Mouse (Mus musculus) neural tube, embryonic 13.5 days (tissue): ENCODE results near the gene Gm10153. TPM values are rescaled to one million over a fixed set of nuclear protein-coding genes. Genes with fewer than 3 reads are reported as not detected.
"Not testable (repeated sequence)": the region's sequence is repeated elsewhere in the genome, so short reads cannot be mapped to it uniquely, and the experiment has no call there.

Source experiments
- ATAC-seq: fragments of 200-750 bp; cut with Nextera tagmentation; 2 replicates; pipeline ENCODE4 v1.8.0; 2017; ENCODE audit warnings: low read depth, mild to moderate bottlenecking, moderate TSS enrichment, moderate library complexity
- H3K27ac ChIP-seq: fragments of 300-500 bp; sonication (generic); replicated peaks from 2 replicates; pipeline ENCODE4 v1.5.1; 2015; ENCODE audit warnings: moderate library complexity, mild to moderate bottlenecking, inconsistent platforms
- H3K27me3 ChIP-seq: fragments of 300-500 bp; sonication (generic); 2 replicates; pipeline ENCODE4 v1.6.1; 2015; ENCODE audit warnings: mild to moderate bottlenecking, inconsistent platforms
- H3K36me3 ChIP-seq: fragments of 300-500 bp; sonication (generic); 2 replicates; pipeline ENCODE4 v1.6.1; 2015; ENCODE audit warnings: mild to moderate bottlenecking, inconsistent platforms
- H3K4me1 ChIP-seq: fragments of 300-500 bp; sonication (generic); replicated peaks from 2 replicates; pipeline ENCODE4 v1.6.1; 2015; ENCODE audit warnings: inconsistent platforms
- H3K4me2 ChIP-seq: fragments of 300-500 bp; sonication (generic); 2 replicates; pipeline ENCODE4 v1.6.1; 2015; ENCODE audit warnings: inconsistent platforms, mild to moderate bottlenecking, moderate library complexity
- H3K4me3 ChIP-seq: fragments of 300-500 bp; sonication (generic); 2 replicates; pipeline ENCODE4 v1.5.1; 2015; ENCODE audit warnings: mild to moderate bottlenecking, inconsistent platforms
- H3K9ac ChIP-seq: fragments of 300-500 bp; sonication (generic); 2 replicates; pipeline ENCODE4 v1.6.1; 2015; ENCODE audit warnings: moderate library complexity, mild to moderate bottlenecking, inconsistent platforms
- H3K9me3 ChIP-seq: fragments of 300-500 bp; sonication (generic); 2 replicates; pipeline ENCODE4 v1.6.1; 2016; ENCODE audit warnings: inconsistent platforms
- WGBS: fragments of 180-500 bp; shearing (Covaris S2); methylation state at CpG from one replicate; pipeline ENCODE4 v1.1.7; 2015; 5-methylcytosine and 5-hydroxymethylcytosine counted together
- polyA plus RNA-seq: library from polyadenylated mRNA; unstranded; fragments of >200 nt; fragmentation: Nextera tagmentation; extraction: Ambion mirVana; gene quantifications from 2 replicates; pipeline ENCODE4 v1.2.1, GENCODE M21; 2015

The Gm10153 gene
- polyA plus RNA-seq, 1 experiment from 2014 or later = not detected

- not testable (repeated sequence) for H3K4me1 ChIP-seq, H3K4me3 ChIP-seq, H3K9me3 ChIP-seq, H3K4me2 ChIP-seq, H3K27me3 ChIP-seq, H3K9ac ChIP-seq, H3K36me3 ChIP-seq, H3K27ac ChIP-seq, ATAC-seq
Measured at GRCm38 (mm10) chr7:142175905-142176304, 14.3 kb downstream of the Gm10153 start, which contains the start of gene Krtap5-2. TSS of gene Krtap5-2 (minus strand) at chr7:142176005.

GRCm38 (mm10) chr7:142169836-142170235 is 20.4 kb downstream of the Gm10153 start:
- Histone ChIP-seq H3K4me2 (no peak overlapping the region), H3K9me3 (no peaks in the 10 kb centered on the region), H3K36me3 (no peaks in the 10 kb centered on the region), H3K4me1 (no peaks in the 10 kb centered on the region), H3K9ac (no peak overlapping the region), H3K27me3 (no peaks in the 10 kb centered on the region), H3K27ac (no peak overlapping the region), H3K4me3 (no peak overlapping the region)
- WGBS = 47% methylated on average over 3 of the region's 3 CpGs
- no peak for ATAC-seq

- H3K4me2 ChIP-seq, H3K27me3 ChIP-seq, H3K9me3 ChIP-seq, H3K4me3 ChIP-seq, H3K36me3 ChIP-seq, ATAC-seq, H3K9ac ChIP-seq, H3K27ac ChIP-seq, H3K4me1 ChIP-seq: not testable (repeated sequence)
Measured at GRCm38 (mm10) chr7:142165639-142166038, 24.6 kb downstream of the Gm10153 start, which contains the start of gene Gm4553. TSS of gene Gm4553 (minus strand) at chr7:142165739.

DNA sequence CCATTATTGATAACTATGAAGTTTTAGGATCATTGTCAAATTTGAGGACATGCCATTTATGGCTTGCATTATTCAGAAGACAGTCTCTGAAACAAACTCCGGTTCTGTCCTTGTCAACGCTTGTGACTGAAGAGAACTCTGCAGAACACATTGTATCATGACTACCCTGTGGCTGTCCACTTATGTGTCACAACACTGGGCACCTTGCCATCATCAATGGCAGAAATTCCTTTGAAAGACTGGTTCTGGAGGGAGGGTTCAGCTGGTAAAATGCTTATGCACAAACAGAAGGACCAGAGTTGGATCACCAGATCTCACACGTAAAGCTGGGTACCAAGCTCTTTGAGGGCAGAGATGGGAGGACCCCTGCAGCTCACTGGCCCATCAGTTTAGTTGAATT is 30.8 kb downstream of the Gm10153 start:
- 93% methylated on average over 3 of the region's 3 CpGs for WGBS
- ATAC-seq = no peak

GRCm38 (mm10) chr7:142157013-142157412 is 33.2 kb downstream of the Gm10153 start, which contains the start of gene Gm29735:
TSS of gene Gm29735 (minus strand) at chr7:142157113.
- 49% methylated on average over 2 of the region's 2 CpGs for WGBS
- H3K9me3 ChIP-seq, H3K9ac ChIP-seq, H3K4me3 ChIP-seq, H3K27ac ChIP-seq, H3K4me1 ChIP-seq, H3K36me3 ChIP-seq, H3K4me2 ChIP-seq, ATAC-seq, H3K27me3 ChIP-seq: not testable (repeated sequence)

More for the DNA sequence above, 30.8 kb downstream of the Gm10153 start:
- Histone ChIP-seq H3K27me3 (no peaks in the 10 kb centered on the region), H3K4me3 (no peak overlapping the region), H3K4me1 (no peaks in the 10 kb centered on the region), H3K9me3 (no peaks in the 10 kb centered on the region), H3K27ac (no peak overlapping the region), H3K4me2 (no peak overlapping the region), H3K36me3 (no peaks in the 10 kb centered on the region), H3K9ac (no peak overlapping the region)

GRCm38 (mm10) chr7:142155308-142155707 is 34.9 kb downstream of the Gm10153 start:
- H3K4me3 ChIP-seq = no peak overlapping the region
- no peak overlapping the region for H3K9ac ChIP-seq
- no peak overlapping the region for H3K4me2 ChIP-seq
- H3K4me1 ChIP-seq = no peaks in the 10 kb centered on the region
- no peaks in the 10 kb centered on the region for H3K36me3 ChIP-seq
- no peaks in the 10 kb centered on the region for H3K9me3 ChIP-seq
- H3K27ac ChIP-seq = no peak overlapping the region
- H3K27me3 ChIP-seq = no peaks in the 10 kb centered on the region
- 77% methylated on average over 1 of the region's 1 CpGs for WGBS
- no peak for ATAC-seq

DNA sequence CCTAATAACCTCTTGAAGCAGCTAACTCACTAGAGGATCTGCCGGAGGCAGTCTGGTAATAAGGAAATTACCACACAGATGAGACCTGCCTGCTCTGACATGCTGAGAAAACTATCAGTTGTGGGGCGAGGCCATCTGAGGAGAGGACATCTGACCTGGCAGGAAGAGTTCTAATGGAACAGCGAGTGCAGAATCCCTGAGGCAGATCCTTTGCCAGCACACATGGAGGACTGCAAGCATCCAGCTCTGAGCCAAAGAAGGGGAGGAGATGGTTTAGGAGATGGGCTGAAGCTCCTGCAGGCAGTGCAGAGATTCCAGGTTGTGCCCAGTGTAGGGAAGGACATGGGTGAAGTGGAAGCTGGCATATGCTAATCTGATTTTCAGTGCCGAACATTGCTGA is 38.0 kb downstream of the Gm10153 start:
- no peaks in the 10 kb centered on the region for H3K4me1 ChIP-seq
- no peaks in the 10 kb centered on the region for H3K9me3 ChIP-seq
- no peak overlapping the region for H3K9ac ChIP-seq
- 82% methylated on average over 4 of the region's 4 CpGs for WGBS
- H3K4me3 ChIP-seq = no peak overlapping the region
- no peak for ATAC-seq
- no peak overlapping the region for H3K4me2 ChIP-seq
- H3K36me3 ChIP-seq = no peaks in the 10 kb centered on the region
- no peak overlapping the region for H3K27ac ChIP-seq
- no peaks in the 10 kb centered on the region for H3K27me3 ChIP-seq

GRCm38 (mm10) chr7:142148633-142149032 is 41.6 kb downstream of the Gm10153 start:
- no peaks in the 10 kb centered on the region for H3K4me1 ChIP-seq
- no peak for ATAC-seq
- H3K36me3 ChIP-seq = no peaks in the 10 kb centered on the region
- H3K4me2 ChIP-seq = no peak overlapping the region
- no peaks in the 10 kb centered on the region for H3K27me3 ChIP-seq
- no peak overlapping the region for H3K9ac ChIP-seq
- no peaks in the 10 kb centered on the region for H3K9me3 ChIP-seq
- no peak overlapping the region for H3K4me3 ChIP-seq
- H3K27ac ChIP-seq = no peak overlapping the region

DNA sequence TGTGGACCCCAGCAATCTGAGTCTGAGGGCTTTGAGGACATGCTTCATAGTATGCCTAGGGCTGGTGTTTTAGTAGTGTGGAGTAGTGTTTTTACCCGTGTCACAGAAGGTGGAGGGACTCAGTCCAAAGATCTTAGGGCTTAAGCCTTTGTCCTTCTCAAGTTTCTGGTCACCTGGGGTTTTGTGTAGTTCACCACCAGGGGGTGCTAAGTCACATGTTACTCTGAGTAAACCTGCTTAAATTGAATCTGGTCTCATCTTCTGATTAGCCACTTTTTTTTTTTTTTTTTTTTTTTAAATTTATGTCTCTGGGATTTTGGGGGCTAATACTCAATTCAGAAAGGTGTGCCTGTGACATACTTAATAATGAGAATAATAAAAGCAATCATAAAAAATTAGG is 44.2 kb downstream of the Gm10153 start:
- Histone ChIP-seq H3K36me3 (no peaks in the 10 kb centered on the region), H3K4me1 (no peaks in the 10 kb centered on the region), H3K9me3 (no peaks in the 10 kb centered on the region), H3K9ac (no peak overlapping the region), H3K27ac (no peak overlapping the region), H3K27me3 (no peaks in the 10 kb centered on the region), H3K4me3 (no peak overlapping the region), H3K4me2 (no peak overlapping the region)
- WGBS = 9% methylated on average over 1 of the region's 1 CpGs
- no peak for ATAC-seq

DNA sequence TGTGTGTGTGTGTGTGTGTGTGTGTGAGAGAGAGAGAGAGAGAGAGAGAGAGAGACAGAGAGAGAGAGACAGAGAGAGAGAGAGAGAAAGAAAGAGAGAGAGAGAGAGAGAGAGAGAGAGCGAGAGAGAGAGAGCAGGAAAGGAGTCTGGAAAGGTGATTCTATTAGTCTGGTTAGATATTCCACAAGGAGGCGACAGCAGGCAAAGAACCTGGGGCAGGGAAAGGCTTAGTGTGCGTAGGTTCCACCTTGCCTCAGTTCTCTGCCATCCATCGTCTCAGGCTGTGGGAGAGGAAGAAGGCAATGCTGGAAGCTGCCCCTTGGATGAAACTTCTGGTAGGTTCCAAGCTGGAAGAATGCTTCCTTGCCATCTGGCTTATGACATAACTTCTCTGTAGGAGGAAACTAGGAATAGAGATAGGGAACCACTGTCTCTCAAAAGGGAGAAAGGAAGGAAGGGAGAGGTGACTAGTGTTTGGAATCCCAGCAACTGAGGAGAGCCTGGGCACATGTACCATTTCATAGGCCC is 44.7 kb downstream of the Gm10153 start:
- Histone ChIP-seq H3K27me3 (no peaks in the 10 kb centered on the region), H3K4me2 (no peak overlapping the region), H3K4me1 (no peaks in the 10 kb centered on the region), H3K4me3 (no peak overlapping the region), H3K36me3 (no peaks in the 10 kb centered on the region), H3K9ac (no peak overlapping the region), H3K27ac (no peak overlapping the region), H3K9me3 (no peaks in the 10 kb centered on the region)
- no peak for ATAC-seq
- WGBS = 59% methylated on average over 4 of the region's 4 CpGs

GRCm38 (mm10) chr7:142144507-142144906 is 45.7 kb downstream of the Gm10153 start, which contains the start of gene Gm45337:
TSS of gene Gm45337 (minus strand) at chr7:142144607.
- H3K27me3 ChIP-seq = no peaks in the 10 kb centered on the region
- no peak within 1 kb of the TSS for H3K9ac ChIP-seq
- no peaks in the 10 kb centered on the region for H3K4me1 ChIP-seq
- H3K4me3 ChIP-seq = no peak within 1 kb of the TSS
- H3K4me2 ChIP-seq = no peak within 1 kb of the TSS
- H3K9me3 ChIP-seq = no peaks in the 10 kb centered on the region
- H3K27ac ChIP-seq = no peak within 1 kb of the TSS
- 79% methylated on average over 1 of the region's 1 CpGs for WGBS
- ATAC-seq = no peak
- no peaks in the 10 kb centered on the region for H3K36me3 ChIP-seq

DNA sequence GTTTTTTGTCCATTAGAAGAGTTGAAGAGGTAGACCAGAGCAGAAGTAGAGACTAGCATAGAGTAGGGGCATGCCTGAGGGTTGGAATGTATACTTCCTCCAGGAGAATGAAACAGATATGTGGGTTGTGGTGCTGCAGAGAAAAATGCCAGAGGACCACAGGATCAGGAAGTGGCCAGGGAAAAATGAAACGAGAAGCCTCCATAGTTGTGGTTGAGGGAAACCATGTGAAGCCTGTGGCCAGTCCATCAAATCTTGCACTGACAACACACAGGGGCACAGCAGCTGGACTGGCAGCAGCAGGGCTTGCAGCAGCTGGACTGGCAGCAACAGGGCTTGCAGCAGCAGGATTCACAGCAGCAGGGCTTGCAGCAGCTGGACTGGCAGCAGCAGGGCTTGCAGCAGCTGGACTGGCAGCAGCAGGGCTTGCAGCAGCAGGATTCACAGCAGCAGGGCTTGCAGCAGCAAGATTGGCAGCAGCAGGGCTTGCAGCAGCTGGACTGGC is 46.6 kb downstream of the Gm10153 start:
- H3K9ac ChIP-seq, H3K36me3 ChIP-seq, H3K27ac ChIP-seq, H3K4me2 ChIP-seq, H3K4me1 ChIP-seq, H3K27me3 ChIP-seq, H3K9me3 ChIP-seq, H3K4me3 ChIP-seq, ATAC-seq: not testable (repeated sequence)
- WGBS = 50% methylated on average over 1 of the region's 1 CpGs

DNA sequence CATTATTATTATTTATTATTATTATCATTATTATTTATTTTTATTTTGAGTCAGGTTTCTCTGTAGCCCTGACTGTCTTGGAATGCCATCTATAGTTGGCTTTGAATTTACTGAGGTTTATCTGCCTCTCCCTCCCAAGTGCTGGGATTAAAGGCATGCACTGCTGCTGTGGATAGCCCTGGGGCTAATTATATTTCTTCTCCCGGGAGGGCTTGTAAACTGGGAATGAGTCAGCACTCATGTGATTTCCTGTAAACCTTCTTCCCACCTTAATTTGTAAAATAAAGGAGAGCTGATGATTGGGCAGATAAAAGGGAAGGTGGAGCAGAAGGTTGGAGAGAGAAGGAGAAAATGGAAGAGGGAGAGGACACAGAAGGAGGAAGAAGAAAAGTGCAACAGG is 49.5 kb downstream of the Gm10153 start:
- Histone ChIP-seq H3K4me3 (no peak overlapping the region), H3K4me2 (no peak overlapping the region), H3K4me1 (no peaks in the 10 kb centered on the region), H3K36me3 (no peaks in the 10 kb centered on the region), H3K9ac (no peak overlapping the region), H3K27ac (no peak overlapping the region), H3K9me3 (no peaks in the 10 kb centered on the region), H3K27me3 (no peaks in the 10 kb centered on the region)
- WGBS = 8% methylated on average over 1 of the region's 1 CpGs
- ATAC-seq = no peak
